Mouse (Mus musculus) CD4-positive, CD25-positive, alpha-beta regulatory T cell, adult 2 months (primary cell): ENCODE measurements at regions not wholly inside any gene's neighbourhood (a gene's known extent, or its start where the extent isn't known, plus 50 kb on each side); places are given as distances from the start of the nearest gene placed in this dataset.

ENCODE experiments used
- DNase-seq: peaks from one replicate; pipeline ENCODE4 v3.0.0-alpha.2; 2012; ENCODE audit warnings: low read depth, low spot score

GRCm38 (mm10) chr1:52397460-52397859, 103.0 kb downstream of the Nab1 start:
- DNase-seq: no peak

GRCm38 (mm10) chr1:52392933-52393332, 107.5 kb downstream of the Nab1 start:
- DNase-seq: peak; percentile 69

GRCm38 (mm10) chr1:52388836-52389235, 111.6 kb downstream of the Nab1 start:
- DNase-seq: peak; percentile 57

- DNase-seq: peak; percentile 81
Observed at GRCm38 (mm10) chr1:52388118-52388517, 112.4 kb downstream of the Nab1 start.

- DNase-seq: peak; percentile 19
Observed at GRCm38 (mm10) chr1:52387062-52387461, 113.4 kb downstream of the Nab1 start.

- DNase-seq: peak; percentile 30
Observed at GRCm38 (mm10) chr1:52375320-52375719, 125.2 kb downstream of the Nab1 start.

GRCm38 (mm10) chr1:52374666-52375065, 125.8 kb downstream of the Nab1 start:
- DNase-seq: peak; percentile 63

GRCm38 (mm10) chr1:52373817-52374216, 126.7 kb downstream of the Nab1 start:
- no peak for DNase-seq

GRCm38 (mm10) chr1:52366386-52366785, 133.4 kb upstream of the Gls start:
- DNase-seq: peak; percentile 51

GRCm38 (mm10) chr1:52363625-52364024, 130.6 kb upstream of the Gls start:
- peak; percentile 70 for DNase-seq

- no peak for DNase-seq
Observed at GRCm38 (mm10) chr1:52362976-52363375, 129.9 kb upstream of the Gls start.

- no peak for DNase-seq
Observed at GRCm38 (mm10) chr1:52354041-52354582, 121.1 kb upstream of the Gls start.

GRCm38 (mm10) chr1:52342127-52342526, 109.1 kb upstream of the Gls start:
- DNase-seq: no peak

GRCm38 (mm10) chr1:52338704-52339103, 105.7 kb upstream of the Gls start:
- DNase-seq: no peak

GRCm38 (mm10) chr1:52338243-52338642, 105.2 kb upstream of the Gls start:
- DNase-seq: no peak

GRCm38 (mm10) chr1:52336696-52337095, 103.7 kb upstream of the Gls start:
- no peak for DNase-seq

GRCm38 (mm10) chr1:52332013-52332412, 99.0 kb upstream of the Gls start:
- no peak for DNase-seq

- peak; percentile 11 for DNase-seq
Observed at GRCm38 (mm10) chr1:52331442-52331841, 98.4 kb upstream of the Gls start.

- no peak for DNase-seq
Observed at GRCm38 (mm10) chr1:52330496-52330895, 97.5 kb upstream of the Gls start.

- DNase-seq: peak; percentile 69
Observed at GRCm38 (mm10) chr1:52328507-52328906, 95.5 kb upstream of the Gls start.

- no peak for DNase-seq
Observed at GRCm38 (mm10) chr1:52324356-52324755, 91.3 kb upstream of the Gls start.

- DNase-seq: no peak
Observed at GRCm38 (mm10) chr1:52312076-52312633, 79.1 kb upstream of the Gls start.

- peak; percentile 64 for DNase-seq
Observed at GRCm38 (mm10) chr1:52306892-52307291, 73.9 kb upstream of the Gls start.
